Mouse (Mus musculus) right cerebral cortex, adult 18-20 months (tissue): ENCODE results near the gene C5ar1.
"Not testable (repeated sequence)": the region's sequence is repeated elsewhere in the genome, so short reads cannot be mapped to it uniquely, and the experiment has no call there.

Experiments used
- DNase-seq: peaks from one replicate; pipeline ENCODE4 v3.0.0; 2022; ENCODE audit warnings: mixed read lengths

C5ar1 gene

GRCm38 (mm10) chr7:16274922-16275890, 15.9 kb upstream of the C5ar1 start:
- no peak for DNase-seq

- peak; percentile 75 for DNase-seq
These were observed 14.4 kb upstream of the C5ar1 start for GRCm38 (mm10) chr7:16273766-16274140.

GRCm38 (mm10) chr7:16273081-16273765, 13.9 kb upstream of the C5ar1 start, which contains the start of gene Inafm1:
Gene Inafm1, minus strand, starts transcription at chr7:16273617.
- DNase-seq, result peak; percentile 88

GRCm38 (mm10) chr7:16272681-16273080, 13.3 kb upstream of the C5ar1 start:
- peak; percentile 76 for DNase-seq

- no peak for DNase-seq
These were observed 11.8 kb upstream of the C5ar1 start for GRCm38 (mm10) chr7:16271139-16271538.

GRCm38 (mm10) chr7:16266593-16266992, 7.3 kb upstream of the C5ar1 start:
- DNase-seq, result not testable (repeated sequence)

- no peak for DNase-seq
These were observed 6.5 kb upstream of the C5ar1 start for GRCm38 (mm10) chr7:16265856-16266255.

- DNase-seq, result no peak
These were observed 4.5 kb upstream of the C5ar1 start for GRCm38 (mm10) chr7:16263843-16264242.

GRCm38 (mm10) chr7:16263015-16263787, 3.9 kb upstream of the C5ar1 start:
- peak; percentile 71 for DNase-seq

- DNase-seq, result no peak
These were observed 1.8 kb upstream of the C5ar1 start for GRCm38 (mm10) chr7:16261097-16261496.

GRCm38 (mm10) chr7:16257830-16258229, 1.5 kb downstream of the C5ar1 start:
- DNase-seq, result no peak

GRCm38 (mm10) chr7:16255963-16256362, 3.4 kb downstream of the C5ar1 start:
- not testable (repeated sequence) for DNase-seq

GRCm38 (mm10) chr7:16254195-16254594, 5.1 kb downstream of the C5ar1 start:
- DNase-seq, result no peak

GRCm38 (mm10) chr7:16250687-16251086, 8.7 kb downstream of the C5ar1 start:
- DNase-seq, result no peak

GRCm38 (mm10) chr7:16245958-16246357, 13.4 kb downstream of the C5ar1 start:
- DNase-seq, result no peak

GRCm38 (mm10) chr7:16244067-16244466, 15.3 kb downstream of the C5ar1 start, which contains the start of gene C5ar2:
Gene C5ar2, minus strand, starts transcription at chr7:16244154.
- DNase-seq, result no peak

- DNase-seq, result no peak
These were observed 17.1 kb downstream of the C5ar1 start for GRCm38 (mm10) chr7:16242198-16242597.

GRCm38 (mm10) chr7:16241787-16242186, 17.6 kb downstream of the C5ar1 start:
- DNase-seq, result no peak

- no peak for DNase-seq
These were observed 18.4 kb downstream of the C5ar1 start for GRCm38 (mm10) chr7:16240978-16241303.

- DNase-seq, result no peak
These were observed 18.9 kb downstream of the C5ar1 start for GRCm38 (mm10) chr7:16240281-16240977.

GRCm38 (mm10) chr7:16239554-16239997, 19.8 kb downstream of the C5ar1 start:
- no peak for DNase-seq

GRCm38 (mm10) chr7:16229869-16230268, 29.5 kb downstream of the C5ar1 start:
- DNase-seq, result no peak
